Mouse (Mus musculus) lung, adult 18-20 months (tissue): ENCODE data around the gene Usp20.
A peak's percentile ranks its signal among the peaks of the same experiment; 100 is the strongest.

Source experiments
- DNase-seq, 2 experiments: peaks; one replicate each; pipeline ENCODE4 v3.0.0; 2022; ENCODE audit warnings: mixed read lengths in 2 of 2

Gene Usp20

GRCm38 (mm10) chr2:31043856-31044255, 61.8 kb downstream of the Usp20 start:
- no peak for DNase-seq

GRCm38 (mm10) chr2:31048037-31048436, 66.0 kb downstream of the Usp20 start:
- no peak for DNase-seq

- DNase-seq, result peak; percentile 24 to 27
Measured at GRCm38 (mm10) chr2:31052441-31052840, 70.4 kb downstream of the Usp20 start.

GRCm38 (mm10) chr2:31053426-31053825, 71.3 kb downstream of the Usp20 start:
- DNase-seq, result no peak

GRCm38 (mm10) chr2:31053851-31054340, 71.8 kb downstream of the Usp20 start:
- no peak for DNase-seq

- DNase-seq, result no peak
Measured at GRCm38 (mm10) chr2:31056070-31056469, 74.0 kb downstream of the Usp20 start.

- no peak for DNase-seq
Measured at GRCm38 (mm10) chr2:31057549-31058177, 75.6 kb downstream of the Usp20 start.

- DNase-seq, result no peak
Measured at GRCm38 (mm10) chr2:31058443-31058842, 76.4 kb downstream of the Usp20 start.

GRCm38 (mm10) chr2:31060271-31060670, 78.2 kb downstream of the Usp20 start:
- DNase-seq, result no peak

GRCm38 (mm10) chr2:31060787-31061730, 79.0 kb downstream of the Usp20 start:
- peak; percentile 47 to 65 for DNase-seq

- DNase-seq, result no peak
Measured at GRCm38 (mm10) chr2:31061868-31062628, 80.0 kb downstream of the Usp20 start.

- no peak for DNase-seq
Measured at GRCm38 (mm10) chr2:31066019-31066789, 84.1 kb downstream of the Usp20 start.

- no peak for DNase-seq
Measured at GRCm38 (mm10) chr2:31067059-31067595, 85.0 kb downstream of the Usp20 start.

- no peak for DNase-seq
Measured at GRCm38 (mm10) chr2:31067696-31068245, 85.7 kb downstream of the Usp20 start.

- no peak for DNase-seq
Measured at GRCm38 (mm10) chr2:31068246-31069113, 86.4 kb downstream of the Usp20 start.

GRCm38 (mm10) chr2:31069114-31069445, 87.0 kb downstream of the Usp20 start:
- no peak for DNase-seq

- DNase-seq, result no peak
Measured at GRCm38 (mm10) chr2:31069506-31069905, 87.4 kb downstream of the Usp20 start.
